Mouse (Mus musculus) heart, embryonic 14.5 days (tissue): ENCODE results near the gene Samd4. TPM values are rescaled to one million over a fixed set of nuclear protein-coding genes. Genes with fewer than 3 reads are reported as not detected.
"Not testable (repeated sequence)": the region's sequence is repeated elsewhere in the genome, so short reads cannot be mapped to it uniquely, and the experiment has no call there.

ENCODE experiments used
- ATAC-seq: fragments of 200-750 bp; cut with Nextera tagmentation; 2 replicates; pipeline ENCODE4 v1.8.0; 2017; ENCODE audit warnings: low read depth, moderate TSS enrichment; ENCODE audit not compliant: insufficient number of reproducible peaks, insufficient read depth, low FRiP score
- H3K27ac ChIP-seq, 2 experiments: fragments of 200-500 bp in 1 of 2; fragments of 300-500 bp in 1 of 2; sonication (generic) in 1 of 2; replicated peaks in 1 of 2; 2 replicates each; pipeline ENCODE4 v1.5.1; 2012 to 2014; ENCODE audit warnings: low read depth in 2 of 2, low read length in 2 of 2, control low read depth in 1 of 2, mild to moderate bottlenecking in 1 of 2, mixed read lengths in 1 of 2; ENCODE audit not compliant: control insufficient read depth in 1 of 2, insufficient read depth in 1 of 2
- H3K27me3 ChIP-seq: fragments of 300-500 bp; sonication (generic); 2 replicates; pipeline ENCODE4 v1.6.1; 2014; ENCODE audit warnings: mild to moderate bottlenecking, low read length, control low read depth; ENCODE audit not compliant: control insufficient read depth, insufficient read depth
- H3K36me3 ChIP-seq: fragments of 300-500 bp; sonication (generic); 2 replicates; pipeline ENCODE4 v1.6.1; 2014; ENCODE audit warnings: mild to moderate bottlenecking, control low read depth, low read length, mixed read lengths; ENCODE audit not compliant: control insufficient read depth, insufficient read depth
- H3K4me1 ChIP-seq, 2 experiments: fragments of 200-500 bp in 1 of 2; fragments of 300-500 bp in 1 of 2; sonication (generic) in 1 of 2; 2 replicates each; pipeline ENCODE4 v1.6.1; 2012 to 2014; ENCODE audit warnings: low read length in 2 of 2, control low read depth in 1 of 2, mixed read lengths in 1 of 2; ENCODE audit not compliant: control insufficient read depth in 2 of 2, insufficient read depth in 2 of 2
- H3K4me2 ChIP-seq: fragments of 300-500 bp; sonication (generic); 2 replicates; pipeline ENCODE4 v1.6.1; 2014; ENCODE audit warnings: mild to moderate bottlenecking, low read length
- H3K4me3 ChIP-seq, 2 experiments: fragments of 200-500 bp in 1 of 2; fragments of 300-500 bp in 1 of 2; sonication (generic) in 1 of 2; 2 replicates each; pipeline ENCODE4 v1.5.1; 2012 to 2014; ENCODE audit warnings: low read length in 2 of 2, mild to moderate bottlenecking in 2 of 2, control low read depth in 1 of 2, low read depth in 1 of 2, moderate library complexity in 1 of 2; ENCODE audit not compliant: control insufficient read depth in 1 of 2, insufficient read depth in 1 of 2
- H3K9ac ChIP-seq: fragments of 300-500 bp; sonication (generic); 2 replicates; pipeline ENCODE4 v1.6.1; 2014; ENCODE audit warnings: mild to moderate bottlenecking, low read length
- H3K9me3 ChIP-seq: fragments of 300-500 bp; sonication (generic); 2 replicates; pipeline ENCODE4 v1.6.1; 2016; ENCODE audit warnings: low read length, control low read depth; ENCODE audit not compliant: control insufficient read depth
- WGBS: fragments of 180-500 bp; shearing (Covaris S2); extraction: QIAGEN DNeasy Blood & Tissue Kit; methylation state at CpG from one replicate; pipeline ENCODE4 v1.1.7; 2014; 5-methylcytosine and 5-hydroxymethylcytosine counted together
- polyA plus RNA-seq: library from polyadenylated mRNA; unstranded; fragments of >200 nt; fragmentation: Nextera tagmentation; extraction: Ambion mirVana; gene quantifications from 2 replicates; pipeline ENCODE4 v1.2.1, GENCODE M21; 2014

Gene Samd4
- polyA plus RNA-seq, 1 experiment from 2014 or later, result 12.0 TPM

DNA sequence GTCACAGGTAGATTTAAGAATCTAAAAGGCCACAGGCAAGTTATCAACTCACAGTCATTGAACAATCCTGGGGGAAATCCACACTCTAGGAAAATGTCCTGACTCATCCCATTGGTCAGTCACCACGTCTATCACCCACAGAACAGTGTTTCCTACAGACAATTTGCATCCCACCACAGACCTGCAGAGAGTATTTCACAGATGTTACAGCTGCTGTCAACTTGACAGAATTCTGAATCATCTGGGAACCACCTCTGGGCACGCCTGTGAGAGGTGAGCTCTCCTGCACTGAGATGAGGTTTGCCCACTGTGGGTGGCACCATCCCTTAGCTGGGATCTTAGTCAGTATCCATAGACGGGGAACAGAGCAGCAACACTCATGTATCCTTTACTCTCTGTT is 224.8 kb downstream of the Samd4 start:
- Histone ChIP-seq H3K9me3 (no peaks in the 10 kb centered on the region), H3K4me3 (no peak overlapping the region), H3K36me3 (peaks cover 19% of the 10 kb centered on the region), H3K4me1 (no peaks in the 10 kb centered on the region), H3K9ac (no peak overlapping the region), H3K4me2 (no peak overlapping the region), H3K27ac (no peak overlapping the region), H3K27me3 (no peaks in the 10 kb centered on the region)
- WGBS, result 78% methylated on average over 3 of the region's 3 CpGs
- ATAC-seq, result no peak

- not testable (repeated sequence) for H3K9ac ChIP-seq, H3K27me3 ChIP-seq
- 76% methylated on average over 5 of the region's 7 CpGs for WGBS
Observed at GRCm38 (mm10) chr14:47110391-47110790, 227.7 kb downstream of the Samd4 start.

DNA sequence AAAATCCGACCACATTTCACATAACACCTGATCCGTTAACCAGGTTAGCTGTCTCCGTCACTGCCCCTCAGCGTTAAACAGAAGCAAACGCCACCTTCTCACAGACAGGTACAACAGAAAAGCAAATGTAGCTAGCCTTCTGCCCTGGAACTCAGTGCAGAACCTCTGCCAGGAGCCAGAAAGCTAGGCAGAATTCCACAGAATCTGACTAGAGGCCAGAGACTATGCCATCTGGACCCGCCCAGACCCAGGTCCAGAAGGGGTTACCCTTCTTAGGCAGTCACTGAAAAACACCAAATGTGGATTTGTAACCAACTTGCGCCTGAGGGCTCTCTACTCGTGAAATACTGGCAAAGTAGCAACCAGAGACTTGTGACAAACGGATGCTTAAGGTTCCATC is 228.7 kb downstream of the Samd4 start:
- no peak overlapping the region for H3K4me3 ChIP-seq
- peaks cover 3% of the 10 kb centered on the region for H3K36me3 ChIP-seq
- H3K27me3 ChIP-seq, result no peaks in the 10 kb centered on the region
- no peak overlapping the region for H3K4me2 ChIP-seq
- H3K27ac ChIP-seq, result no peak overlapping the region
- WGBS, result 41% methylated on average over 9 of the region's 9 CpGs
- no peaks in the 10 kb centered on the region for H3K9me3 ChIP-seq
- no peak for ATAC-seq
- no peak overlapping the region for H3K9ac ChIP-seq
- H3K4me1 ChIP-seq, result peaks cover 0 to 5% of the 10 kb centered on the region in 2 experiments; a peak in 2 of 4 replicates

More at GRCm38 (mm10) chr14:47110391-47110790, 227.7 kb downstream of the Samd4 start:
- H3K4me3 ChIP-seq, H3K4me1 ChIP-seq, H3K9me3 ChIP-seq, ATAC-seq, H3K4me2 ChIP-seq, H3K27ac ChIP-seq: not testable (repeated sequence)
- H3K36me3 ChIP-seq, result peaks cover 11% of the 10 kb centered on the region

- H3K4me1 ChIP-seq, result peaks cover 0 to 5% of the 10 kb centered on the region in 2 experiments; a peak in 2 of 4 replicates
- H3K4me3 ChIP-seq, result no peak overlapping the region
- H3K27me3 ChIP-seq, result no peaks in the 10 kb centered on the region
- no peaks in the 10 kb centered on the region for H3K9me3 ChIP-seq
- 57% methylated on average over 9 of the region's 9 CpGs for WGBS
- no peak overlapping the region for H3K27ac ChIP-seq
- no peak overlapping the region for H3K9ac ChIP-seq
- no peaks in the 10 kb centered on the region for H3K36me3 ChIP-seq
- no peak overlapping the region for H3K4me2 ChIP-seq
- no peak for ATAC-seq
Observed at GRCm38 (mm10) chr14:47115154-47115553, 232.5 kb downstream of the Samd4 start.

GRCm38 (mm10) chr14:47116062-47116762 is 233.6 kb downstream of the Samd4 start:
- WGBS, result 47% methylated on average over 10 of the region's 10 CpGs
- H3K4me1 ChIP-seq, result peaks cover 0 to 5% of the 10 kb centered on the region in 2 experiments; a peak in 2 of 4 replicates
- no peak overlapping the region for H3K4me3 ChIP-seq
- H3K27me3 ChIP-seq, result no peaks in the 10 kb centered on the region
- H3K4me2 ChIP-seq, result no peak overlapping the region
- H3K27ac ChIP-seq, result no peak overlapping the region
- no peak for ATAC-seq
- no peaks in the 10 kb centered on the region for H3K9me3 ChIP-seq
- H3K36me3 ChIP-seq, result no peaks in the 10 kb centered on the region
- no peak overlapping the region for H3K9ac ChIP-seq

GRCm38 (mm10) chr14:47117522-47117921 is 234.9 kb downstream of the Samd4 start:
- H3K9me3 ChIP-seq, result no peaks in the 10 kb centered on the region
- WGBS, result 59% methylated on average over 7 of the region's 7 CpGs
- no peak overlapping the region for H3K4me3 ChIP-seq
- H3K9ac ChIP-seq, result no peak overlapping the region
- peaks cover 0 to 5% of the 10 kb centered on the region in 2 experiments; a peak in 2 of 4 replicates for H3K4me1 ChIP-seq
- H3K4me2 ChIP-seq, result no peak overlapping the region
- no peaks in the 10 kb centered on the region for H3K36me3 ChIP-seq
- no peak overlapping the region for H3K27ac ChIP-seq
- H3K27me3 ChIP-seq, result no peaks in the 10 kb centered on the region
- ATAC-seq, result no peak

GRCm38 (mm10) chr14:47127987-47128386 is 245.3 kb downstream of the Samd4 start:
- no peaks in the 10 kb centered on the region for H3K4me1 ChIP-seq
- ATAC-seq, result no peak
- no peaks in the 10 kb centered on the region for H3K36me3 ChIP-seq
- H3K9ac ChIP-seq, result no peak overlapping the region
- H3K9me3 ChIP-seq, result no peaks in the 10 kb centered on the region
- no peak overlapping the region for H3K4me3 ChIP-seq
- H3K27ac ChIP-seq, result no peak overlapping the region
- WGBS, result 89% methylated on average over 5 of the region's 5 CpGs
- H3K27me3 ChIP-seq, result no peaks in the 10 kb centered on the region
- no peak overlapping the region for H3K4me2 ChIP-seq

GRCm38 (mm10) chr14:47133948-47134347 is 251.3 kb downstream of the Samd4 start:
- Histone ChIP-seq H3K36me3 (no peaks in the 10 kb centered on the region), H3K4me2 (no peak overlapping the region), H3K4me3 (no peak overlapping the region), H3K27me3 (no peaks in the 10 kb centered on the region), H3K27ac (no peak overlapping the region), H3K9me3 (no peaks in the 10 kb centered on the region), H3K9ac (no peak overlapping the region), H3K4me1 (peaks cover 0 to 3% of the 10 kb centered on the region in 2 experiments; a peak in 2 of 4 replicates)
- no peak for ATAC-seq
- 74% methylated on average over 10 of the region's 10 CpGs for WGBS
